Mouse (Mus musculus) forelimb bud, embryonic 11.5 days (tissue): Measurements from ENCODE around the gene Il12rb1.

Experiments used
- DNase-seq: peaks from one replicate; pipeline ENCODE4 v3.0.0-alpha.2; 2012; ENCODE audit warnings: low read depth, low spot score

Il12rb1 gene

GRCm38 (mm10) chr8:70773833-70774232 is 34.4 kb upstream of the Il12rb1 start:
- no peak for DNase-seq

GRCm38 (mm10) chr8:70774740-70775139 is 33.5 kb upstream of the Il12rb1 start:
- DNase-seq, result no peak

- no peak for DNase-seq
Observed at GRCm38 (mm10) chr8:70775227-70775626, 33.0 kb upstream of the Il12rb1 start.

GRCm38 (mm10) chr8:70775851-70776495 is 32.3 kb upstream of the Il12rb1 start:
- DNase-seq, result no peak

GRCm38 (mm10) chr8:70776496-70777444 is 31.5 kb upstream of the Il12rb1 start, which contains the start of gene Pik3r2:
Gene Pik3r2, minus strand, starts transcription at chr8:70776713.
- peak; percentile 97 for DNase-seq

GRCm38 (mm10) chr8:70780093-70780492 is 28.2 kb upstream of the Il12rb1 start:
- DNase-seq, result no peak

- DNase-seq, result no peak
Observed at GRCm38 (mm10) chr8:70786291-70787050, 21.8 kb upstream of the Il12rb1 start.

- no peak for DNase-seq
Observed at GRCm38 (mm10) chr8:70787051-70787445, 21.2 kb upstream of the Il12rb1 start.

GRCm38 (mm10) chr8:70787941-70788667 is 20.1 kb upstream of the Il12rb1 start:
- DNase-seq, result peak; percentile 60

GRCm38 (mm10) chr8:70789046-70789445 is 19.2 kb upstream of the Il12rb1 start:
- no peak for DNase-seq

- DNase-seq, result no peak
Observed at GRCm38 (mm10) chr8:70790846-70791245, 17.4 kb upstream of the Il12rb1 start.

- DNase-seq, result no peak
Observed at GRCm38 (mm10) chr8:70791294-70791701, 17.0 kb upstream of the Il12rb1 start.

- DNase-seq, result peak; percentile 96
Observed at GRCm38 (mm10) chr8:70791975-70792691, 16.1 kb upstream of the Il12rb1 start.

GRCm38 (mm10) chr8:70792700-70793099 is 15.5 kb upstream of the Il12rb1 start:
- no peak for DNase-seq

- DNase-seq, result no peak
Observed at GRCm38 (mm10) chr8:70794215-70794614, 14.0 kb upstream of the Il12rb1 start.

GRCm38 (mm10) chr8:70795370-70795769 is 12.9 kb upstream of the Il12rb1 start:
- DNase-seq, result no peak

- no peak for DNase-seq
Observed at GRCm38 (mm10) chr8:70796403-70797080, 11.7 kb upstream of the Il12rb1 start.

GRCm38 (mm10) chr8:70797081-70798070 is 10.9 kb upstream of the Il12rb1 start:
- DNase-seq, result peak; percentile 93

- DNase-seq, result no peak
Observed at GRCm38 (mm10) chr8:70798281-70798680, 10.0 kb upstream of the Il12rb1 start.
